Mouse (Mus musculus) lung, adult 18-20 months (tissue): ENCODE results near the gene Tex101.
"Not testable (repeated sequence)": the region's sequence is repeated elsewhere in the genome, so short reads cannot be mapped to it uniquely, and the experiment has no call there.

Experiments used
- DNase-seq, 2 experiments: peaks; one replicate each; pipeline ENCODE4 v3.0.0; 2022; ENCODE audit warnings: mixed read lengths in 2 of 2

Tex101 gene

DNA sequence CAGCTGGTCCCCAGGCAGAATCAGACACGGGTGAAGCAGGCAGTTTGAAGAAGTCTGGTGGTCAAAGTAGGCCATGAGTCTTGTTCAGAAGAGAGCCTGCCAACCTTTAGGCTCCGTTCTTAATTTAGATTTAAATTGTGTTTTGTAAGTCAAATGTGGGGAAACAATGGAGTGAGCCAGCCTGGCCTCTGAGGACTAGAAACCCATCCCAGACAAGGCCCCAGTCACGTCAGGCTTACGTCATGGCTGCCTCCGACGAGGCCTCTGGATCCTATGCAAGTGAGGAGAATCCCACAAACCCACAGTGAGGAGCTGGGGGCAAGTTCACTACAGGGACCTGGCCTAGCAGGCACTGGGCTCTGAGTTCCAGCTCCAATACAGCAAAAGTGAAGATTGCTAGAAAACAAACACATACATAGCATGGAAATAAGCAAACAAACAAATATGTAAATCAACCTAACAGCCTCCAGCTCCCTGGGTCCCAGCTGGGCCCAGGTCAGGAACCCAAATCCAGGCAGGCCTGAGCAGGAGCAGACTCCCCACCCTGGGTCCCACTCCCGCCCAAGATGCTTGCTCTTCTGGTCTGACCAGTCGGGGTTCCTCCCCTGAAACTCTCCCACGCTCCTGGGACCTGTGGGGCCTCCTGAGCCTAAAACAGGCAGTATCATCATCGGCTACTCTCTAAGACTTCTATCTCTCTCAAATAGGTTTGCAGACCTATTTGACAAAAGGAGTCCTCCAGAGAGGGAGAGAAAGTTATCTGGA, 46.2 kb downstream of the Tex101 start:
- no peak for DNase-seq

GRCm38 (mm10) chr7:24629672-24630071, 46.8 kb downstream of the Tex101 start:
- no peak for DNase-seq

- DNase-seq: peak; percentile 87 to 91
These were observed 47.5 kb downstream of the Tex101 start for GRCm38 (mm10) chr7:24628685-24629610.

DNA sequence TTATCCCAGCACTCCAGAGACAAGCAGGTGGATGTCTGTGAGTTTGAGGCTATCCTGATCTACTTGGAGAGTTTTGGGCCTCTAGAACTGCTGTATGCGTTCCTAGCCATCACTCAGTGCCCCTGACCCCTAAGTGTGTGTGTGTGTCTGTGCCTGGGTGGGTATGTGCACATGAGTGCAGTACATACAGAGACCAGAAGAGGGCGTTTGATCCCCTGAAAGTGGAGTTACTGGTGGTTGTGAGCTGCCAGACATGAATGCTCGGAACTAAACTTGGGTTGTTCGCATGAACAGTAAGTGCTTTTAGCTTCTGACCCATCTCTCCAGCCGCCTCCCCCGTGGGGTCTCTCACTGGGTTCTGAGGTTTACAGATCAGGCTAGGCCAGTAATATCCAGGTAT, 53.5 kb downstream of the Tex101 start:
- no peak for DNase-seq

- DNase-seq: no peak
These were observed 55.3 kb downstream of the Tex101 start for GRCm38 (mm10) chr7:24621193-24621592.

DNA sequence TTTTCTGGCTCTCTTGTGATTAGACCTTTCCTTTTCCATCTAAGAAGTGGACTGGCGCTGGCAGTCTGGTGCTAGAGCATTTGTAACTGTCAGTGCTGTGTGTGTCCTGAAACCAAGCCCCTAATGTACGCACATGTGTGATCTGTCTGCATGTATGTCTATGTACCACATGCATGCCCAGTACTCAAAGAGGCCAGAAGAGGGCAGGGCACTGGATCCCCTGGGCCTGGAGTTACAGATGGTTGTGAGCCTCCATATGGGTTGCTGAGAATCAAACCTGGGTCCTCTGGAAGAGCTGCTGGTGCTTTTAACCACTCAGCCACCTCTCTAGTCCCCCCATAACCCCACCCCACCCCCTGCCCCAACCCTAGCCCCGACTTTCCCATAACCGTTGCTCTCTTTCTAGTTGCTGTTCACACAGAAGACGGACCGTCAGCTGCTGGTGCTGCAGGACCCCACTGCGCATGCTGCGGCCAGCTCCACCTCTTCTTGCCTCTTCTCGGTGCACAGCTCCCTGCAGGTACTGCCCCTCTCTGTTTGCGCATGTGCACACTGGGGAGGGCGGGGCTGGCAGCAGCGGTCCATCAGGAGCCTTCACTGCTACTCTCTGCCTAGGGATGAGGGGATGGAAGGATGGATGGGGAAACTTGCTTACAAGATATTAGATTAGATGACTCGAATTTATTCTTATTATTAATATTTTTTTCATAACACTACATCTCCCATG, 56.6 kb downstream of the Tex101 start:
- no peak for DNase-seq

DNA sequence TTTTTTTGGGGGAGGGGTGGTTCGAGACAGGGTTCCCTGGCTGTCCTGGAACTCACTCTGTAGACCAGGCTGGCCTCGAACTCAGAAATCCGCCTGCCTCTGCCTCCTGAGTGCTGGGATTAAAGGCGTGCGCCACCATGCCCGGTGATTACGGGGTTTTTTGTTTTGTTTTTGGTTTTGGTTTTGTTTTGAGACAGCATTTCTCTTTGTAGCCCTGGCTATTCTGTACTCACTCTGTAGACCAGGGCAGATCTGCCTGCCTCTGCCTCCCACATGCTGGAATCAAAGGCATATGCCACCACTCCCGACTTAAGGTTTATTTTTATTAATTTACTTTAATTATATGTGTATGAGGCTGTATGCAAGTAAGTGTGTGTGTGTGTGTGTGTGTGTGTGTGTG, 58.1 kb downstream of the Tex101 start:
- not testable (repeated sequence) for DNase-seq
